Mouse (Mus musculus) mature B cell (primary cell): Measurements from ENCODE around the gene Pzp.

ENCODE experiments used
- in situ Hi-C: fragments of 300-500 bp; cut with MboI; formaldehyde crosslinking; loops from 2 replicates; pipeline ENCODE4 v1.14.3; 2019

Pzp gene

GRCm38 (mm10) chr6:128479463-128480454, 46.8 kb downstream of the Pzp start:
- in situ Hi-C loops = no loop called here

- in situ Hi-C loops = no loop called here
These were observed 49.0 kb downstream of the Pzp start for GRCm38 (mm10) chr6:128477495-128477894.

GRCm38 (mm10) chr6:128474112-128474511, 52.4 kb downstream of the Pzp start:
- in situ Hi-C loops = no loop called here

DNA sequence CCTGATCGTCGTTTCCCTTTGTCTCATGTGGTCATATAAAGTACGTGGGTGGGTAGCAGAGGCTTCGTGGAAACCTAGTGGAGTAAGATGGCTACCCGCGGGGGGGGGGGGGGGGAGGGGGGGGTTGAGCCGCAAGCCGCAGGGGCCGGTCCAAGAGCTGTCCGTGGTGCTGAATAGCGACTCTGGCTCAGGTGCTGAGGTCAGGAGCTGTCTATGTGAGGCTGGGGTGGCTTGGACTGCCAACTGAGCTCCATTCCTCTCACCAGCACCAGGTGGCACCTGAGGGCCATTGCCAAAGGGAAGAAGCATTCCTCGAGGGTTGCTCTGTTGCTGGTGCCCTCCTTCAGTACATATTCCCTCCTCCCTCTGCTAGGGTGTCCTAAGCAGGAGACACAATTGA, 57.1 kb downstream of the Pzp start:
- in situ Hi-C loops = no loop called here

GRCm38 (mm10) chr6:128467298-128467697, 59.2 kb downstream of the Pzp start:
- in situ Hi-C loops = no loop called here

GRCm38 (mm10) chr6:128466563-128466962, 60.0 kb downstream of the Pzp start:
- in situ Hi-C loops = no loop called here

GRCm38 (mm10) chr6:128466043-128466442, 60.5 kb downstream of the Pzp start:
- in situ Hi-C loops = no loop called here

DNA sequence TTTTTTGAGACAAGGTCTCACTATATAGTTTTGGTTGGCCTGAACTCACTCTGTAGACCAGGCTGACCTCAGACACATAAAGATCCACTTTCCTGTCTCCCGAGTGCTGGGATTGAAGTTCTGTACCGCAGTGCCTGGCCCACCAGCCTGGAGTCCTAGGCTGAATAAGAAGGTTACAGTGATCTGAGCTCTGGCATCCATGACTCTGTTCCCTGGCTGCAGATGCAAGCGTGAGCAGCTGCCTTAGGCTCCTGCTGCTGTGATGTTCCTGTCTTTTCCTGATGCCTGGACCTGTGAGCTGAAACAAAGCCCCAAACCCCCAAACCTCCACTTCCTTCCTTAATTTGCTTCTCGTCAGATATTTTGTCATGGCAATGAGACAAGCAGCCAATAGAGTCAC, 61.5 kb downstream of the Pzp start:
- in situ Hi-C loops = no loop called here

- in situ Hi-C loops = no loop called here
These were observed 64.9 kb downstream of the Pzp start for GRCm38 (mm10) chr6:128461606-128462005.

- in situ Hi-C loops = no loop called here
These were observed 65.6 kb downstream of the Pzp start for GRCm38 (mm10) chr6:128460729-128461503.

DNA sequence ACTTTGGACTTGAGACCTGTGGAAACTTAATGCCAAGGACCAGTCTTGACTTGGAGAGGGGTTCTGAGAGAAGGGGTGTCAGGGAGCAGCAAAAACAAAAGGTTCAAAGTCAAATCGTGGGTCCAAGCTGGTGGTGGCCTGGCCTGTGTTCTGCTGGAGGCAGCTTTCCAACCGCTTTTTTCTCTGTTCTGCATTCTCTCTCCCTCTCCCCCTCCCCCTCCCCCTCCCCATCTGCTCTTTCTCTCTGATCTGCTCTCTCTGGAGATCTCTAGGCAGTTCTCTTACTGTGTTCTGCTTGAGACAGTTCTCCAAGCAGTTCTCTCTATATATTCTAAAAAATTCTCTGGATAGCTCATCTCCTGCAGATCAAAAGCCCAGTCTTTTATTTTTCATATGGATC, 66.2 kb downstream of the Pzp start:
- in situ Hi-C loops = no loop called here

DNA sequence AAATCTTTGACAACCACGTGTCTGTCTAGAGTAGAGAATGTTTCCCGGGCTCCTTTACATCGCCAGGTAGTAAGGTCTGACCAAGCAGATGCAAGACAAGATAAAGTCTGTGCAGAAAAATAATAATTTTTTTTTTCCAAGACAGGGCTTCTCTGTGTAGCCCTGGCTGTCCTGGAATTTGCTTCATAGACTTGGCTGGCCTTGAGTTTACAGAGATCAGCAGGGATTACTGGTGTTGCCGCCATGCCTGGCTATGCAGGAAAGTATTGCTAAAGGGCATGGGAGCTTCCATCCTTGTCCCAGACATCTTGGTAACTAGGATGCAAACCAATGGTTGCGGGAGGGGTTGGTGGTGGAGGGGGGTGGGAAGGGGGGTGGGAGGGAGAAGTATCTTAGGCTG, 69.3 kb downstream of the Pzp start:
- in situ Hi-C loops = no loop called here

DNA sequence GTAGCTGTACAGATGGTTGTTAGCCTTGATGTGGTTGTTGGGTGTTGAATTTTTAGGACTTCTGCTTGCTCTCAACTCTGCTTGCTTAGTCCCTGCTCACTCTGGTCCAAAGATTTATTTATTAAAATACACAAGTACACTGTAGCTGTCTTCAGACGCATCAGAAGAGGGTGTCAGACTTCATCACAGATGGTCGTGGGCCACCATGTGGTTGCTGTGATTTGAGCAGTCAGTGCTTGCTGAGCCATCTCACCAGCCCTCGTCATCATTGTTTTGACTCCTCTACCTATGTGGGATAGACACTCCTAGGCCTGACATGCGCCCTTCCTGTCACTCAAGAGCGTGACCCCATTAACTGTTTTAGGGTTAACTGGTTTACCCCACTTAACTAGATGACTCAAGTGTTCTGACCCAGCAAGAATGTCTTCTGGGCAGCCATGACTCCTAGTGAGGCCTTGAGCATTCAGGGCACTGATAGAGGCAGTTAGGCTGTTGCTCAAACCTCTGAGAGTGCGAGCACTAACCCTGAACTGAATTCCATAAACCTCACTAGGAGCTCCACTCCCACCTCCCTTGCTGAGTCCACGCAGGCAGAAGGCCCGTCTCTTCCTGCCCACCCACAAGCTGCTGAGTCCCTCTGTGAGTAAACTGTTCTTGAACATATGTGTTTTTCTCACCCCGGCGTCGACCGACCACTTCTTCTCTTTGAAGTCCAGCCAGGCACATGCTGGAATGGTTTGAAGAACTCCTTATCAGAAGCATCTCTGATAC, 70.5 kb downstream of the Pzp start:
- in situ Hi-C loops = no loop called here

GRCm38 (mm10) chr6:128447063-128447462, 79.5 kb downstream of the Pzp start:
- in situ Hi-C loops = no loop called here

DNA sequence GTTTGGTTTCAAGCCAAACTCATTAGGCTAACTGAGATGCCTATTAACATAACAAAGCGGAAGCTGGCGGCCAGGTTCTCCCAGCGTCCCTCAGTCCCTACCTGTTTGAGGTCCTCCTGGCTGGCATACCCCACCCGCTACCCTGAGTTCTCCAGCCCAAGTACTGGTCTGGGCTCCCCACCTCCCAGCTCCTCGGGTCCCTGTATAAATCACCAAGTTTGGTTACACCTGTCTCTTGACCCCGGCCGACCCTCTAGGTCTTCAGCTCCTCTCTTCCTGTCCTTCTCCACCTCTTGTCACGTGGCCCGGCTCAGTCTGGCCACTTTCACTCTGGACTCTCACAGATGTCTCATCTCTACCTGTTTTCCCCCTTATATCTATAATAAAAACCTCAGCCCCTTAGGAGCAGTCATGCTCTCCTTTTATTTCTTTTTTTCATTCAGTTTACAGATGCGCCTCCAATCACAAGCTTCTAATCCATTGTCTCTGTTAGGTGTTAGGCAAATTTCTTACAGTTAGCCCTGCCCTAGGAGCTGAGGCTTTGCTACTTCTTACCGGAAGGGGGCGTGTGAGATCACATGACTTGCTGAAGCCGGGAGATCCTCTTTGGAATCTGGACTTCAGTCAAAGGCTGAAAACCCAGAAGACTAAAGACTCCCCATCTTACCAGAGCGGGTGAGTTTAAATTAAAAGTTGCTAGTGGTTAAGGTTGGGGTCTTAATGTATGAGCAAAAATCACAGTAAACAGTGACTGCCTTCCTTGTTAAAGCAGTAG, 80.6 kb downstream of the Pzp start:
- in situ Hi-C loops = no loop called here

GRCm38 (mm10) chr6:128440238-128440637, 86.3 kb downstream of the Pzp start:
- in situ Hi-C loops = no loop called here

DNA sequence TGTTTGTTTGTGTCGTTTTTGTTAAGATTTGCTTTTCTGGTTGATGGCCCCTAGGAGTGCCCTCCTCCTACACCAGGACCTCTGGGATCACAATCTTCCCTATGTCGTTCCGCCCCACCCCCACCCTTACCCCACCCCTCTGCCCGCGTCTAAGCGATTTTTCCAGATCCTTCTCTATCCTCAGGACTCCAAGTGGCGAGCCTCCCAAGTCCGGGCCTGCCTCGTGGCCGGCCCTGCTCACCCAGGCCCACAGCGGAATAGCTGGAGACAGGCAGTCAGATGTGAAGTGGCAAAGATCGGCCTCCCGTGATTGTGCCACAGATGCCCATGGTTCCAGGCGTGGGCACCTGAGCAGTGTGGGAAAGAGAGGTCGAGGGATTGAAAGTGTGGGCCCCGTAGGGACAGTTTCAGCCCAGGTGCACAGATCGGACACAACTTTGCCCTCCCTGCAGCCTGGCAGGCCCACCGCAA, 87.6 kb downstream of the Pzp start:
- in situ Hi-C loops = no loop called here

- in situ Hi-C loops = no loop called here
These were observed 88.1 kb downstream of the Pzp start, which contains the start of gene Fkbp4 for GRCm38 (mm10) chr6:128438317-128438870. Gene Fkbp4, minus strand, starts transcription at chr6:128438677.

- in situ Hi-C loops = no loop called here
These were observed 88.7 kb downstream of the Pzp start for GRCm38 (mm10) chr6:128437731-128438316.

- in situ Hi-C loops = no loop called here
These were observed 89.2 kb downstream of the Pzp start for GRCm38 (mm10) chr6:128437288-128437687.
